Mouse (Mus musculus): ENCODE measurements around the gene Serpinb6e. TPM values are rescaled to one million over a fixed set of nuclear protein-coding genes. Genes with fewer than 3 reads are reported as not detected.

Serpinb6e gene
- not detected for polyA plus RNA-seq (2014; fragmentation: Illumina TruSeq; extraction: RNeasy Lipid Tissue Mini Kit (QIAGEN cat#74804); ENCODE audit: low read depth, low replicate concordance)

DNA sequence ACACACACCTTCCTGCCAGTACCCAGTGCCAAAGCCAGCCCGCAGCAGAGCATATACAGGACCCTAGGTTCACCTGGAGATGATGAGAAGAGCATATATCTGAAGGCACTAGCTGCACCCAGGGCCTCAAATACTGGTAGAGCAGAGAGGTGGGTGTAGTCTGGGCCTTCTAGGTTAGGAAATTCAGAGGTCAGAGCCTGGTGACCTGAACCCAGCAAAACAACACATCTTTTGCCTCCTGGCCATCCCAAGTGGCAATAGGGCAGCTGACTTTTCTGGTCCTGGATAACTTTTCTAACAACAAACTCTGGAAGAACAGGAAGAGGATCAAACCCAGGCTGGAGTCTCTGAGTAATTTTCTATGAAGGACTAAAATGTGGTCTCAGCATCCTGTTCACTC, at the start of gene Serpinb6e:
Gene Serpinb6e (minus strand): TSS at position 101 of the 400 bp plus-strand sequence.

Other genes starting within 250 kb of the Serpinb6e start
- gene Serpinb6d, start 182.0 kb downstream of the Serpinb6e start, polyA plus RNA-seq (2014; fragmentation: Illumina TruSeq; extraction: RNeasy Lipid Tissue Mini Kit (QIAGEN cat#74804); ENCODE audit: low read depth, low replicate concordance), result not detected
- not detected for gene Serpinb6c, start 62.3 kb upstream of the Serpinb6e start, polyA plus RNA-seq (2014; fragmentation: Illumina TruSeq; extraction: RNeasy Lipid Tissue Mini Kit (QIAGEN cat#74804); ENCODE audit: low read depth, low replicate concordance)
- 98.7 TPM for gene Nqo2, start 121.3 kb upstream of the Serpinb6e start, polyA plus RNA-seq (2014; fragmentation: Illumina TruSeq; extraction: RNeasy Lipid Tissue Mini Kit (QIAGEN cat#74804); ENCODE audit: low read depth, low replicate concordance)
- gene Ripk1, start 159.0 kb upstream of the Serpinb6e start, polyA plus RNA-seq (2014; fragmentation: Illumina TruSeq; extraction: RNeasy Lipid Tissue Mini Kit (QIAGEN cat#74804); ENCODE audit: low read depth, low replicate concordance), result 35.2 TPM
- gene Serpinb6a, start 159.4 kb upstream of the Serpinb6e start, polyA plus RNA-seq (2014; fragmentation: Illumina TruSeq; extraction: RNeasy Lipid Tissue Mini Kit (QIAGEN cat#74804); ENCODE audit: low read depth, low replicate concordance), result 87.1 TPM
- 279 TPM for gene Bphl, start 194.2 kb upstream of the Serpinb6e start, polyA plus RNA-seq (2014; fragmentation: Illumina TruSeq; extraction: RNeasy Lipid Tissue Mini Kit (QIAGEN cat#74804); ENCODE audit: low read depth, low replicate concordance)
- 5.7 TPM for gene Tubb2a, start 234.6 kb upstream of the Serpinb6e start, polyA plus RNA-seq (2014; fragmentation: Illumina TruSeq; extraction: RNeasy Lipid Tissue Mini Kit (QIAGEN cat#74804); ENCODE audit: low read depth, low replicate concordance)